Mouse (Mus musculus) forebrain, postnatal 0 days (tissue): Measurements from ENCODE around the gene Stpg3. TPM values are rescaled to one million over a fixed set of nuclear protein-coding genes. Genes with fewer than 3 reads are reported as not detected.
"Not testable (repeated sequence)": the region's sequence is repeated elsewhere in the genome, so short reads cannot be mapped to it uniquely, and the experiment has no call there.

Source experiments
- ATAC-seq: fragments of 200-750 bp; cut with Nextera tagmentation; 2 replicates; pipeline ENCODE4 v1.8.0; 2017; ENCODE audit warnings: mild to moderate bottlenecking, moderate library complexity
- DNase-seq: peaks from one replicate; pipeline ENCODE4 v3.0.0-alpha.2; 2015
- H3K27ac ChIP-seq: fragments of 300-500 bp; sonication (generic); 2 replicates; pipeline ENCODE4 v1.5.1; 2014; ENCODE audit warnings: low read depth, mild to moderate bottlenecking, antibody characterized with exemption, low read length, moderate library complexity, mixed read lengths
- H3K27me3 ChIP-seq: fragments of 300-500 bp; sonication (generic); 2 replicates; pipeline ENCODE4 v1.6.1; 2014; ENCODE audit warnings: mild to moderate bottlenecking, low read length, mixed read lengths; ENCODE audit not compliant: insufficient read depth
- H3K36me3 ChIP-seq: fragments of 300-500 bp; sonication (generic); 2 replicates; pipeline ENCODE4 v1.6.1; 2014; ENCODE audit warnings: mild to moderate bottlenecking, moderate library complexity; ENCODE audit not compliant: insufficient read depth
- H3K4me1 ChIP-seq: fragments of 300-500 bp; sonication (generic); 2 replicates; pipeline ENCODE4 v1.6.1; 2014; ENCODE audit warnings: antibody characterized with exemption; ENCODE audit not compliant: insufficient read depth
- H3K4me2 ChIP-seq: fragments of 300-500 bp; sonication (generic); 2 replicates; pipeline ENCODE4 v1.6.1; 2014; ENCODE audit warnings: low read depth, mild to moderate bottlenecking, moderate library complexity
- H3K4me3 ChIP-seq: fragments of 300-500 bp; sonication (generic); 2 replicates; pipeline ENCODE4 v1.5.1; 2014; ENCODE audit warnings: low read depth, low read length, mixed read lengths
- H3K9ac ChIP-seq: fragments of 300-500 bp; sonication (generic); 2 replicates; pipeline ENCODE4 v1.6.1; 2014; ENCODE audit warnings: mild to moderate bottlenecking
- H3K9me3 ChIP-seq: fragments of 300-500 bp; sonication (generic); 2 replicates; pipeline ENCODE4 v1.6.1; 2016; ENCODE audit warnings: low read length
- CTCF ChIP-seq: sonication (generic); IDR thresholded peaks from 2 replicates; pipeline ENCODE4 v1.5.1; 2016; ENCODE audit warnings: antibody characterized with exemption, control low read depth, low read depth
- WGBS: fragments of 180-500 bp; shearing (Covaris S2); extraction: QIAGEN DNeasy Blood & Tissue Kit; methylation state at CpG from one replicate; pipeline ENCODE4 v1.1.7; 2014; 5-methylcytosine and 5-hydroxymethylcytosine counted together
- polyA plus RNA-seq: library from polyadenylated mRNA; unstranded; fragments of >200 nt; fragmentation: Nextera tagmentation; extraction: Ambion mirVana; gene quantifications from 2 replicates; pipeline ENCODE4 v1.2.1, GENCODE M21; 2015
- total RNA-seq: library from RNA; depleted of rRNA; stranded (reverse); fragments of >200 nt; gene quantifications from 2 replicates; pipeline ENCODE4 v1.2.3, GENCODE M21; 2014

Gene Stpg3
- total and polyA plus RNA-seq, 2 experiments from 2014 or later: not detected

GRCm38 (mm10) chr2:25256443-25257109 is 42.1 kb upstream of the Stpg3 start:
- not testable (repeated sequence) for DNase-seq, ATAC-seq
- peak; percentile 37 for TF ChIP-seq CTCF

DNA sequence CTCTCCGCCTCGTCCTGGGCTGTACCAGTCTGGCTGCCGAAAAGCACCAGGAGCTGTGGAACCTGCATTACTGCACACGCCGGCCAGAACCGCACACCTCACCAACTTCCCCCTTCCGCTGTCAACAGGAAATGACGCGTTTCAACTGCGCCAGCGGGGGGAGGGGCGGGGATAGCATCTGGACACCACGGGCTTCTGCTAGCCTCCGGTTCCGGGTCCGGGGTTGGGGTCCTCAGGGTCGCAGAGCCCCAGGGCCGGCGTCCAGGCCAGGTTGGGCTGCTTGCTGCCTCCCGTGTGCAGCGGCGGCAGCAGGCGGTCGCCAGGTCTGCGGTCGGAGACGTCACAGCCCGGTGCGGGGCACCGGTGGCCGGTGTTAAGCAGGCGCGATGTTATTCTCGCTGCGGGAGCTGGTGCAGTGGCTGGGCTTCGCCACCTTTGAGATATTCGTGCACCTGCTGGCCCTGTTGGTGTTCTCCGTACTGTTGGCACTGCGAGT is 40.9 kb upstream of the Stpg3 start, which contains the start of gene Tmem203:
Gene Tmem203, plus strand, starts transcription at position 156 of the 496 bp plus-strand sequence.
- Histone ChIP-seq H3K4me1 (peaks cover 10% of the 10 kb centered on the region; the same call in 1 of the 2 replicates), H3K27ac (peak within 1 kb of the TSS; percentile 82), H3K36me3 (peaks cover 16% of the 10 kb centered on the region; the same call in 1 of the 2 replicates), H3K4me2 (peak within 1 kb of the TSS; percentile 98), H3K4me3 (peak within 1 kb of the TSS; percentile 94), H3K27me3 (no peaks in the 10 kb centered on the region), H3K9ac (peak within 1 kb of the TSS; percentile 92), H3K9me3 (no peaks in the 10 kb centered on the region)
- 4% methylated on average over 39 of the region's 39 CpGs for WGBS
- TF ChIP-seq CTCF: no peak
- DNase-seq (peak; percentile 94), ATAC-seq (peak; percentile 95)

More at GRCm38 (mm10) chr2:25256443-25257109, 42.1 kb upstream of the Stpg3 start:
- H3K9me3 ChIP-seq, H3K36me3 ChIP-seq, H3K27me3 ChIP-seq: not testable (repeated sequence)
- Histone ChIP-seq H3K4me3 (peak overlapping the region; percentile 94), H3K27ac (0 out of 2 replicates have a peak overlapping the region, but pooled peaks have one; percentile 82), H3K9ac (peak overlapping the region; percentile 92), H3K4me1 (peaks cover 10% of the 10 kb centered on the region; the same call in 1 of the 2 replicates), H3K4me2 (peak overlapping the region; percentile 98)
- 61% methylated on average over 12 of the region's 12 CpGs for WGBS

- no peaks in the 10 kb centered on the region for H3K27me3 ChIP-seq
- no peak for ATAC-seq
Measured at GRCm38 (mm10) chr2:25252331-25252730, 37.9 kb upstream of the Stpg3 start.

GRCm38 (mm10) chr2:25246183-25247072 is 32.0 kb upstream of the Stpg3 start, which contains the start of gene AL732309.1:
TSS of gene AL732309.1 (minus strand) at chr2:25246863.
- WGBS: 92% methylated on average over 10 of the region's 10 CpGs
- no peak within 1 kb of the TSS for H3K9ac ChIP-seq
- no peak within 1 kb of the TSS for H3K4me3 ChIP-seq
- no peaks in the 10 kb centered on the region for H3K27me3 ChIP-seq
- H3K4me2 ChIP-seq: no peak within 1 kb of the TSS
- no peak within 1 kb of the TSS for H3K27ac ChIP-seq
- TF ChIP-seq CTCF: no peak
- H3K36me3 ChIP-seq: peaks cover 53% of the 10 kb centered on the region
- no peak for DNase-seq
- H3K4me1 ChIP-seq: peaks cover 3% of the 10 kb centered on the region; the same call in 1 of the 2 replicates
- no peaks in the 10 kb centered on the region for H3K9me3 ChIP-seq
- no peak for ATAC-seq

More at GRCm38 (mm10) chr2:25252331-25252730, 37.9 kb upstream of the Stpg3 start:
- H3K4me3 ChIP-seq: no peak overlapping the region
- no peak for DNase-seq
- H3K4me1 ChIP-seq: peaks cover 10% of the 10 kb centered on the region; the same call in 1 of the 2 replicates
- WGBS: 71% methylated on average over 1 of the region's 1 CpGs
- H3K9me3 ChIP-seq: no peaks in the 10 kb centered on the region
- TF ChIP-seq CTCF: peak; percentile 49
- H3K36me3 ChIP-seq: peaks cover 32% of the 10 kb centered on the region
- no peak overlapping the region for H3K9ac ChIP-seq
- no peak overlapping the region for H3K4me2 ChIP-seq
- no peak overlapping the region for H3K27ac ChIP-seq

GRCm38 (mm10) chr2:25244144-25244543 is 29.7 kb upstream of the Stpg3 start:
- TF ChIP-seq CTCF: no peak

DNA sequence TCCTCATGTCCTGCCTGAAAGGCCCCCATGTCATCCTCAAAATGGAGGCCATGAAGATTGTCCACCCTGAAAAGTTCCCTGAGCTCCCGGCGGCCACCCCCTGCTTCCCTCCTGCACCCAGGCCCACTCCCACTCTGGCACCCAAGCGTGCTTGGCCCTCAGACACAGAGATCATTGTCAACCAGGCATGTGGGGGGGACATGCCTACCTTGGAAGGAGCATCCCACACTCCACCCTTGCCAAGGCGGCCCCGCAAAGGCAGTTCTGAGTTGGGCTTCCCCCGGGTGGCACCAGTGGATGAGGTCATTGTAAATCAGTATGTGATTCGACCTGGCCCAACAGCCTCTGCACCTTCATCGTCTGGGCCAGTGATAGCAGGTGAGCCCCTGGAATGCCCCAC is 28.9 kb upstream of the Stpg3 start:
- ATAC-seq: no peak
- no peak for DNase-seq
- H3K4me1 ChIP-seq: peaks cover 6% of the 10 kb centered on the region
- peak overlapping the region; percentile 79 for H3K9ac ChIP-seq
- 79% methylated on average over 8 of the region's 8 CpGs for WGBS
- H3K27ac ChIP-seq: no peak overlapping the region
- H3K9me3 ChIP-seq: no peaks in the 10 kb centered on the region
- peaks cover 34% of the 10 kb centered on the region for H3K36me3 ChIP-seq
- H3K27me3 ChIP-seq: no peaks in the 10 kb centered on the region
- TF ChIP-seq CTCF: no peak
- peak overlapping the region; percentile 89 for H3K4me2 ChIP-seq
- H3K4me3 ChIP-seq: peak overlapping the region; percentile 70; the same call in 1 of the 2 replicates

More at GRCm38 (mm10) chr2:25244144-25244543, 29.7 kb upstream of the Stpg3 start:
- DNase-seq (no peak), ATAC-seq (no peak)
- H3K27me3 ChIP-seq: no peaks in the 10 kb centered on the region
- 91% methylated on average over 4 of the region's 4 CpGs for WGBS
- peaks cover 38% of the 10 kb centered on the region for H3K36me3 ChIP-seq
- no peak overlapping the region for H3K27ac ChIP-seq
- no peak overlapping the region for H3K4me3 ChIP-seq
- H3K9me3 ChIP-seq: no peaks in the 10 kb centered on the region
- no peak overlapping the region for H3K9ac ChIP-seq
- no peak overlapping the region for H3K4me2 ChIP-seq
- H3K4me1 ChIP-seq: peaks cover 6% of the 10 kb centered on the region
